8 mouse cellular contexts compared by ENCODE assay signal in the genomic region with DNA sequence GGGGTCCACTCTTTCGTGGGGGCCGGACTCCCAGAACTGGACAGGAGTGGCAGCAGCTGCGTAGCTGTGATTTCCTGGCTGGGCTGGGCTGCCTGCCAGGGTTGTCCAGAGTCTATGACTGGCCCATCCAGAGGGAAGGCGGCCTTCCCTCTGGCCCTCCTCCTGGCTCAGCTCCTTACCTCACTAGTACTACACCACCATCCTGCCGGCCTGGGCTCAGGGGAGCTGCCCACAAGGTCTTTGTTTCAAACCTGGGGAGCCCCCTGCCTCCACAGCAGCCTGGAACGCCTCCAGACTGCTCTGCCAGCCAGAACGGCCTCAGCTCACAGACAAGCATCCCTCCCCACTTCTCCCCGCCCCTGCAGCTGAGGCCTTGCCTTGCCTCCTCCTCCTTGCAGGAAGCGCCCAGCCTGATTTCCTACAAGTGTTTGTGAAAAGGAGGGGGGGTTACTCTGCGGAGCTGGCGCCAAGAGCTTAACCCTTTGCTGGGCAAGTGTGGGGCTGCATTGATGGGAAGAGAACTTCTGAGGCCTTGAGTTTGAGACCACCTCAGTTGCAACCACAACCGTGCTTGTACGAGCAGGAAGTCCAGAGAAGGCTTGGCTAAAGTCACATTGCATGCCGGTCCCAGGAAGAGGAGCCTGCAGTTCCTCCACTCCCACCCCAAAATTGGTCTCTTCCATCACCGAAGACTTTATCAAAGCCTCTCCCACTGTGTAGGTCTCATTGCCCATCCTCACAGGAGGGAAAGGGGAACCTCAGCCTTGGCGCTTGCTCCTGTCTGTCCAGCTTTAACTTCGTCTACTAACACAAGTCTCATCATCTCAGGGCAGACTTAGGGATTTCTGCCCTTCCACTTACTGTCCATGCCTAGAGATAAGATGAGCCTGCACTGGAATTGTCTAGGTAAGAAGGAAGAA. TPM values are rescaled to one million over a fixed set of nuclear protein-coding genes. Genes with fewer than 3 reads are reported as not detected.
DNase-seq lines count a peak whose midpoint lies in the region; ATAC-seq lines count a peak whose summit lies in the region.

A gene (minus strand): TSS at position 315 of the 920 bp plus-strand sequence.

- intact Hi-C loops in left cerebral cortex, postnatal 25 days (cut with DNase I): no loop called here

- no peaks in the 10 kb centered on the region for H3K9me3 ChIP-seq in intestine, embryonic 14.5 days (ENCODE audit: control insufficient read depth, low read length)

- H3K9ac ChIP-seq in intestine, embryonic 14.5 days (ENCODE audit: low read length): peak within 1 kb of the TSS; percentile 61

- H3K27me3 ChIP-seq in intestine, embryonic 14.5 days (replicated peaks; ENCODE audit: control insufficient read depth, insufficient read depth, low read length): no peaks in the 10 kb centered on the region

- WGBS in intestine, embryonic 14.5 days: 9% methylated on average over 17 of the region's 17 CpGs

- peak within 1 kb of the TSS; percentile 38 for H3K4me3 ChIP-seq in intestine, embryonic 14.5 days (ENCODE audit: low read depth, low read length)

- peak; percentile 79 for DNase-seq in T-cell, adult 2 months (ENCODE audit: low spot score)
- peak; percentile 69 for DNase-seq in embryo, embryonic 11.5 days (ENCODE audit: low read depth, low spot score)
- peak; percentile 91 for DNase-seq in gastrocnemius, postnatal 25 days
- peak; percentile 92 for DNase-seq in intestine, embryonic 14.5 days (ENCODE audit: low spot score)
- DNase-seq in left cerebral cortex, postnatal 25 days (ENCODE audit: low spot score in 2 of 2): peak; percentile 73 to 74
- peak; percentile 59 to 62 for DNase-seq in right cerebral cortex, postnatal 36 days (ENCODE audit: low spot score in 2 of 2)
- DNase-seq in urinary bladder, postnatal 4 days (ENCODE audit: low spot score in 2 of 2): peak; percentile 87 to 91

- no peaks in the 10 kb centered on the region; the same call in 1 of the 2 replicates for H3K36me3 ChIP-seq in intestine, embryonic 14.5 days (ENCODE audit: control insufficient read depth, insufficient read depth, low read length)

- H3K27ac ChIP-seq in intestine, embryonic 14.5 days (ENCODE audit: low read depth): peak within 1 kb of the TSS; percentile 92

- peak; percentile 86 for ATAC-seq in intestine, embryonic 14.5 days (replicated peaks; ENCODE audit: low FRiP score, low TSS enrichment, low read depth)
- ATAC-seq in megakaryocyte-erythroid progenitor cell, adult 5-6 weeks (replicated peaks; ENCODE audit: low FRiP score, low TSS enrichment, poor library complexity, severe bottlenecking): peak; percentile 32

- peaks cover 53% of the 10 kb centered on the region for H3K4me1 ChIP-seq in intestine, embryonic 14.5 days (replicated peaks; ENCODE audit: control insufficient read depth, insufficient read depth, low read length)

- peak within 1 kb of the TSS; percentile 61 for H3K4me2 ChIP-seq in intestine, embryonic 14.5 days (ENCODE audit: low read length)

RNA-seq across cellular contexts. Expression of the gene that starts here (rescaled TPM):
- 1 to 10 TPM; 1.1 to 1.4 TPM for total RNA-seq in gastrocnemius, postnatal 25 days (2021)
- 6.4 and 6.8 TPM in 2 replicates for polyA plus RNA-seq in intestine, embryonic 14.5 days (2014; fragmentation: Nextera tagmentation; extraction: Ambion mirVana)
- total RNA-seq in left cerebral cortex, postnatal 25 days (2021): 1 to 10 TPM; 2.9 to 3.0 TPM
- total RNA-seq in megakaryocyte-erythroid progenitor cell, adult 5-6 weeks (2014; fragmentation: Nextera tagmentation): 29.6 and 30.1 TPM in 2 replicates
- 3.0 and 5.7 TPM in 2 replicates for total RNA-seq in megakaryocyte-erythroid progenitor cell, adult 5-6 weeks (2017)

Comparison
In these comparisons a context has a peak if more than half of its experiments do, and no peak if none do; other contexts are left out.
1. Peak in every context shown above with its lines: DNase-seq, ATAC-seq, H3K4me3 ChIP-seq and H3K27ac ChIP-seq.